8 mouse cellular contexts compared by ENCODE assay signal in genomic region chr6:101198943-101199298, GRCm38 (mm10).
DNase-seq lines count a peak whose midpoint lies in the region; ATAC-seq and TF ChIP-seq lines count a peak whose summit lies in the region.

No protein-coding gene starts in this region.

- peak overlapping the region; percentile 54 for H3K4me2 ChIP-seq in intestine, postnatal 0 days (replicated peaks; ENCODE audit: low read depth)

- no peak for ATAC-seq in intestine, postnatal 0 days

- intact Hi-C loops in left cerebral cortex, postnatal 14 days (cut with DNase I), result loop anchor here (2.0 to 5.0 kb wide), 3 partner anchors 48 to 527 kb away; partner anchors contain the start of gene Shq1

- H3K9me3 ChIP-seq in forebrain, embryonic 10.5 days, result no peaks in the 10 kb centered on the region
- no peaks in the 10 kb centered on the region for H3K9me3 ChIP-seq in intestine, postnatal 0 days (ENCODE audit: control insufficient read depth)

- WGBS in forebrain, embryonic 10.5 days, result 16% methylated on average over 8 of the region's 8 CpGs
- WGBS in intestine, postnatal 0 days, result 15% methylated on average over 8 of the region's 8 CpGs
- 9% methylated on average over 8 of the region's 8 CpGs for WGBS in thymus, adult 2 months

- H3K4me3 ChIP-seq in forebrain, embryonic 10.5 days, result peak overlapping the region; percentile 50
- no peak overlapping the region for H3K4me3 ChIP-seq in intestine, postnatal 0 days (ENCODE audit: low read depth, low read length)
- H3K4me3 ChIP-seq in thymus, adult 2 months (ENCODE audit: control insufficient read depth, insufficient read depth, low read length), result no peak overlapping the region

- DNase-seq in left cerebral cortex, postnatal 14 days (ENCODE audit: low spot score in 2 of 2), result peak; percentile 60 to 79
- DNase-seq in left cerebral cortex, adult 8-10 months (ENCODE audit: low spot score in 2 of 2), result no peak
- peak; percentile 30 for DNase-seq in forebrain, embryonic 10.5 days (ENCODE audit: extremely low spot score, low spot score)
- peak; percentile 43 to 57 for DNase-seq in right cerebral cortex, adult 2 months (ENCODE audit: low spot score in 2 of 2)
- no peak for DNase-seq in thymus, adult 2 months
- DNase-seq in urinary bladder, postnatal 36 days (ENCODE audit: low spot score in 2 of 2), result no peak
- DNase-seq in urinary bladder, postnatal 25 days (ENCODE audit: low spot score), result no peak

- peaks cover 52% of the 10 kb centered on the region for H3K4me1 ChIP-seq in forebrain, embryonic 10.5 days
- H3K4me1 ChIP-seq in intestine, postnatal 0 days (replicated peaks; ENCODE audit: control insufficient read depth, insufficient read depth, low read length), result no peaks in the 10 kb centered on the region
- H3K4me1 ChIP-seq in thymus, adult 2 months (replicated peaks; ENCODE audit: control insufficient read depth, insufficient read depth, low read length), result no peaks in the 10 kb centered on the region

- no peaks in the 10 kb centered on the region for H3K36me3 ChIP-seq in forebrain, embryonic 10.5 days (replicated peaks)
- no peaks in the 10 kb centered on the region for H3K36me3 ChIP-seq in intestine, postnatal 0 days (ENCODE audit: control insufficient read depth, insufficient read depth)
- H3K36me3 ChIP-seq in thymus, adult 2 months (ENCODE audit: control insufficient read depth, insufficient read depth, low read length), result no peaks in the 10 kb centered on the region

- no peak for TF ChIP-seq CTCF in intestine, postnatal 0 days (IDR thresholded peaks at IDR 0.05; ENCODE audit: low read depth)
- no peak for TF ChIP-seq CTCF in thymus, adult 2 months (IDR thresholded peaks at IDR 0.05; ENCODE audit: borderline replicate concordance, control insufficient read depth, extremely low read depth, insufficient read depth, low read length, poor library complexity)

- H3K27me3 ChIP-seq in forebrain, embryonic 10.5 days (ENCODE audit: poor library complexity, severe bottlenecking), result peaks cover 33% of the 10 kb centered on the region; the same call in 1 of the 2 replicates
- no peaks in the 10 kb centered on the region; the same call in 1 of the 2 replicates for H3K27me3 ChIP-seq in intestine, postnatal 0 days (replicated peaks; ENCODE audit: control insufficient read depth, insufficient read depth, low read length)
- H3K27me3 ChIP-seq in thymus, adult 2 months (ENCODE audit: control insufficient read depth, insufficient read depth, low read length), result no peaks in the 10 kb centered on the region

- no peak for TF ChIP-seq POLR2A in thymus, adult 2 months (IDR thresholded peaks at IDR 0.05; ENCODE audit: control insufficient read depth, extremely low read depth, insufficient read depth, low read length, poor library complexity)

- H3K9ac ChIP-seq in intestine, postnatal 0 days (ENCODE audit: low read depth, low read length), result no peak overlapping the region

- H3K27ac ChIP-seq in forebrain, embryonic 10.5 days, result peak overlapping the region; percentile 77
- H3K27ac ChIP-seq in intestine, postnatal 0 days (ENCODE audit: low read depth, low read length), result no peak overlapping the region
- no peak overlapping the region for H3K27ac ChIP-seq in thymus, adult 2 months (ENCODE audit: control insufficient read depth, insufficient read depth, low read length)

Comparison
In these comparisons a context has a peak if more than half of its experiments do, and no peak if none do; other contexts are left out.
1. DNase-seq: peak in left cerebral cortex, postnatal 14 days (2 of 2), forebrain, embryonic 10.5 days (single experiment) and right cerebral cortex, adult 2 months (2 of 2); none in left cerebral cortex, adult 8-10 months (0 of 2), thymus, adult 2 months (single experiment), urinary bladder, postnatal 36 days (0 of 2) and urinary bladder, postnatal 25 days (single experiment).